Mouse (Mus musculus) small intestine, adult 2 months (tissue): ENCODE measurements at regions not wholly inside any gene's neighbourhood (a gene's known extent, or its start where the extent isn't known, plus 50 kb on each side); places are given as distances from the start of the nearest gene placed in this dataset.

Experiments
- CTCF ChIP-seq: fragments of 200-500 bp; IDR thresholded peaks from 2 replicates; pipeline ENCODE4 v1.5.1; 2012; ENCODE audit warnings: low read depth, mild to moderate bottlenecking, control low read depth, inconsistent platforms, low read length, moderate library complexity, mixed read lengths; ENCODE audit not compliant: insufficient replicate concordance, insufficient read length; ENCODE audit errors: extremely low read depth
- POLR2A ChIP-seq: fragments of 200-500 bp; IDR thresholded peaks from 2 replicates; pipeline ENCODE4 v1.6.1; 2012; ENCODE audit warnings: low read depth, mild to moderate bottlenecking, control low read depth, inconsistent platforms, low read length, moderate library complexity

DNA sequence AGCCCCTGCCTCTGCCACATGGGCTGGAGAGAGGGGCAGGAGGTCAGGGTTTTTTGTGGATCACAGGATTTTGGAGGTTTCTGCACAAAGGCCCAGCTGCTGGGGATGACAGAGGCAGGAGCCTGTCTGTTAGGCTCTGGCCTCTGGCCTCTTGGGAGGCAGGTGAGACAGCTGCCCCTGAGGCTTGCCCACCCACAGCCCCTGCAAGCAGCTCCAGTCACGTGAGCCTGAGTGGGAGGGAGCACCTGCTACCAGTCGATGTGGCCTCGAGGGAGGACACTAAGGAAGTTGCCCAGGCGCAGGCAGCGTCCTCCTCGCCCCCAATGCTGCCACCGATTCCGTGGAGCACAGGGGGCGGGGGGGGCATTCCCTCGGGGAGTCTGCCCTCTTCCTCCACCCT, 80.3 kb downstream of the Gadd45g start:
- TF ChIP-seq CTCF (no peak), POLR2A (no peak)
